Mouse (Mus musculus) effector memory CD4-positive, alpha-beta T cell, adult 7 months (primary cell): ENCODE data around the gene Hist2h4. TPM values are rescaled to one million over a fixed set of nuclear protein-coding genes. Genes with fewer than 3 reads are reported as not detected.

ENCODE experiments used
- polyA plus RNA-seq: library from polyadenylated mRNA; unstranded; fragments of 100-300 nt; shearing (Covaris generic); gene quantifications from one replicate; pipeline ENCODE4 v1.2.1, GENCODE M21; 2017

Gene Hist2h4
- polyA plus RNA-seq, result 1.7 TPM

GRCm38 (mm10) chr3:96262979-96263550 lies at the start of gene Hist2h4:
TSS of gene Hist2h4 (minus strand) at chr3:96263311.

DNA sequence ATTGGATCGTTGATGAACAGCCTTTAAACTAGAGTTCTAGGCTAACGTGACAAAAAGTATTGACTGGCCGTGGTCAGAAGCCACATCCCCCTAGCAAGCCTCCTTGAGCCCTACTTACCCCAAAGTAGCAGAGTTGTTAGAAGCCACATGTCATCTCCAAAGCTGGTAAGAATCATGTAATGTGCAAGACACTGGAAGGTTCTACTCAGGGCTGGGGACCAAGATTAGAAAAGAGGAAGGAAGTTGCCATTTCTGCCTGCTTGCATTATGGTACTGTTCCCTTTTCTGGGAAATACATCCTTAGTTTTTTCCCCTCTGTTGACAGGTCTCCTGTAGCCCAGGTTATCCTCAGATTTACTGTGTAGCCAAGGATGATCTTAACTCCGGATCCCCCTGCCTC lies 30.7 kb upstream of the Hist2h4 start, which contains the start of gene Fcgr1:
TSS of gene Fcgr1 (minus strand) at position 183 of the 400 bp plus-strand sequence.

DNA sequence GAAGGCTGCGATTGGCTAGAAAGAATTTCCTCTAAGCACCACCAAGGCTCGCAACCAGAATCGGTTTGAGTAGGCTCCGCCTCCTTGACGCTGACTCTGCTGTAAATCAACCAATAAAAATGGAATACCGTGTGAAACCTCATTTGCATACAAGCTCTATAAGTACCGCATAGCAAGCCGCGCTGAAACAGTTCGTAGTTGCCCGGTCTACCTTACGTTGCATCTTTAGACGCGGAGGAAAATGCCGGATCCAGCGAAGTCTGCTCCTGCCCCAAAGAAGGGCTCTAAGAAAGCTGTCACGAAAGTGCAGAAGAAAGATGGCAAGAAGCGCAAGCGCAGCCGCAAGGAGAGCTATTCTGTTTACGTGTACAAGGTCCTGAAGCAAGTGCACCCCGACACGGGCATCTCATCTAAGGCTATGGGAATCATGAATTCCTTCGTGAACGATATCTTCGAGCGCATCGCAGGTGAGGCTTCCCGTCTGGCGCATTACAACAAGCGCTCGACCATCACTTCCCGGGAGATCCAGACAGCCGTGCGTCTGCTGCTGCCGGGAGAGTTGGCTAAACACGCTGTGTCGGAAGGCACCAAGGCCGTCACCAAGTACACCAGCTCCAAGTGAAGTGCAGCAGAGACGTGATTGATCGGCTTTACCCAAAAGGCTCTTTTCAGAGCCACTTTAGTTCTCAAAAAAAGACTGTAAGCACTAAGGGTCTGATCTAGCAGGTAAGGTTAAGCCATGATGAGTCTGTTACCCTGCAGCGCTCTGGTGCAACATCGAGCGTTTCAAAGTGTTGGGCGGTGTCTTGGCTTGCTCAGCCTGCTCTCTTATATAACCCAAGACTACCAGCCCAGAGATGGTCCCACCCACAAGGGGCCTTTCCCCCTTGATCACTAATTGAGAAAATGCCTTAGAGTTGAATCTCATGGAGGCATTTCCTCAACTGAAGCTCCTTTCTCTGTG lies 6.7 kb upstream of the Hist2h4 start, which contains the start of gene Hist2h2bb:
TSS of gene Hist2h2bb (plus strand) at position 242 of the 964 bp plus-strand sequence.

GRCm38 (mm10) chr3:96268051-96268775 lies 5.1 kb upstream of the Hist2h4 start, which contains the start of gene Hist2h3b:
TSS of gene Hist2h3b (plus strand) at chr3:96268654.

DNA sequence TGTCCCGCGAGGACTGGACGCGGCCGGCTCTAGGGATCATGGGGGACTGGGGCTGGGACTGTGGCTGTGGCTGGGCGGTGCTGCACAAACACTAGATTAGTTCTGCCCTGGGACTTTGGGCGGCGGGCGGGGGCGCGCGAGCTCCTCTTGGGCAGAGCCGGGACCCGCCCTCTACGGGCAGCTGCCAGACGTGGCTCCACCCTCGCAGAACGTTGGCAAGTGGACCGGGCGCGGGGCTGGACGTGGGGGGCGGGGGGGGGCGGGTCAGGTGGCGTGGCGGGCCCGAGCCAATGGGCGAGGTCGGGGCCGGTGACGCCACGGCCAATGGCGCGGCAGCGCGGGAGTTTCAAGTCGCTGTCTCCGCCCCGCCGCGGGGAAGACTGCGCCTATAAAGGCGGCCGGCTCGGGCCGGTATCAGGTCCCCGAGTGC lies 16.7 kb downstream of the Hist2h4 start, which contains the start of gene Hist2h3c1:
TSS of gene Hist2h3c1 (plus strand) at position 259 of the 430 bp plus-strand sequence.

DNA sequence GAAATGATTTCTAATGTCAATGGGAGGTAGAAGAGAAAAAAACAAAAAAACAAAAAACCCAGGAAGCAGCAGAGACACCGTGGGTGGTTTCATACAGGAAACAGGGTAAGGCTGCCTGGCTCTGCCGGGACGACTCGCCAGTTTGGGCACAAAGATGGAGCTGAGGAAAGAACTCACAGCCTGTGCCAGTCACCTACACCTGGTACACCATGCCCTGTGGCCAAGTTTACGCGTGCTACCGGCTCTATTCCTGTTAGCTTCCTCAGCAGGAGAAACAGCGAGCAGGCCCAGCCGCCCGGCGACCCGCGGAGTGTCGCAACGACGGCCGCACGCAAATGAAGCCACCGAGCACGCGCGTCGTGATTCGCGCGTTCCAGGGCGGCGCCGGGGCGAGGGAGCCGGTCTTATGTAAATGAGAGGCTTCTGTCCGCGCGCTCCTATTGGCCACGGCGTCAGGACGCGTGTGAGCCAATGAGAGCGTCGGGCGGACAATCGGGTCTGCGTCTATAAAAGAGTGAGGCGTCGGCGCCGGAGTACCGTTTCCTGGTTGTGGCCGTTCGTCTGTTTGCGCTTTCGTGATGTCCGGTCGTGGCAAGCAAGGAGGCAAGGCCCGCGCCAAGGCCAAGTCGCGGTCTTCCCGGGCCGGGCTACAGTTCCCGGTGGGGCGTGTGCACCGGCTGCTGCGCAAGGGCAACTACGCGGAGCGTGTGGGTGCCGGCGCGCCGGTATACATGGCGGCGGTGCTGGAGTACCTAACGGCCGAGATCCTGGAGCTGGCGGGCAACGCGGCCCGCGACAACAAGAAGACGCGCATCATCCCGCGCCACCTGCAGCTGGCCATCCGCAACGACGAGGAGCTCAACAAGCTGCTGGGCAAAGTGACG lies 17.9 kb downstream of the Hist2h4 start, which contains the start of gene Hist2h2aa1:
TSS of gene Hist2h2aa1 (plus strand) at position 495 of the 884 bp plus-strand sequence.

GRCm38 (mm10) chr3:96239949-96240798 lies 22.9 kb downstream of the Hist2h4 start, which contains the start of gene Hist2h2aa2:
TSS of gene Hist2h2aa2 (minus strand) at chr3:96240276.

DNA sequence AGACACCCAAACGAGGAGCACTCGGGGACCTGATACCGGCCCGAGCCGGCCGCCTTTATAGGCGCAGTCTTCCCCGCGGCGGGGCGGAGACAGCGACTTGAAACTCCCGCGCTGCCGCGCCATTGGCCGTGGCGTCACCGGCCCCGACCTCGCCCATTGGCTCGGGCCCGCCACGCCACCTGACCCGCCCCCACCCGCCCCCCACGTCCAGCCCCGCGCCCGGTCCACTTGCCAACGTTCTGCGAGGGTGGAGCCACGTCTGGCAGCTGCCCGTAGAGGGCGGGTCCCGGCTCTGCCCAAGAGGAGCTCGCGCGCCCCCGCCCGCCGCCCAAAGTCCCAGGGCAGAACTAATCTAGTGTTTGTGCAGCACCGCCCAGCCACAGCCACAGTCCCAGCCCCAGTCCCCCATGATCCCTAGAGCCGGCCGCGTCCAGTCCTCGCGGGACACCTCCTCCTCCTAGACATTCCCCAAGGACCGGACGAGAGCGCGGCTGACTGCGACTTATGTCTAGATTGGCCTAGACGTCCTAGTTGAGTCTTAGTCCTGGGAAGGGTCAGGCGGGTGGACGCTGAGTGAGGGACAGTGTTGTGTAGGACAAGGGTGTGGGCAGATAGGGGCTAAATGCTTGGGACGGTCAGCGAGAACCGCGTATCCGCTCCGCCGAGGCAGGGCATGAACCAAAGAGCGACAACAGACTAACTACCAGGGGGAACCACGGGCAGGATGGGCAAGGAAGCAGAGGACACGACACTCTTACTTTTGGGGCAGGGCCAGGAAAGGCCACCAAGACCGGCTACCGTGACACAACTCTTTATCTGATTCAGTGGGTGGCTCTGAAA lies 23.9 kb downstream of the Hist2h4 start, which contains the start of gene Hist2h3c2:
TSS of gene Hist2h3c2 (minus strand) at position 174 of the 840 bp plus-strand sequence.

GRCm38 (mm10) chr3:96220765-96221639 lies 42.1 kb downstream of the Hist2h4 start, which contains the start of the genes Hist2h2ac and Hist2h2be:
TSS of gene Hist2h2ac (minus strand) at chr3:96220880.
TSS of gene Hist2h2be (plus strand) at chr3:96221119.

GRCm38 (mm10) chr3:96219661-96220130 lies 43.4 kb downstream of the Hist2h4 start, which contains the start of the genes Bola1 and Hist2h2ab:
TSS of gene Bola1 (minus strand) at chr3:96219709.
TSS of gene Hist2h2ab (plus strand) at chr3:96219865.

Other genes with a start within 250 kb of the Hist2h4 start
- gene Vps45, start 204.8 kb downstream of the Hist2h4 start, polyA plus RNA-seq, result 19.4 TPM
- 12.6 TPM for gene Otud7b, start 158.8 kb downstream of the Hist2h4 start, polyA plus RNA-seq
- 0.37 TPM for gene Mtmr11, start 101.3 kb downstream of the Hist2h4 start, polyA plus RNA-seq
- gene Sf3b4, start 91.0 kb downstream of the Hist2h4 start, polyA plus RNA-seq, result 123 TPM
- gene Sv2a, start 82.2 kb downstream of the Hist2h4 start, polyA plus RNA-seq, result 0.40 TPM
- gene Bola1, start 43.6 kb downstream of the Hist2h4 start, polyA plus RNA-seq, result 7.2 TPM
- 1.2 TPM for gene Hist2h2ab, start 43.4 kb downstream of the Hist2h4 start, polyA plus RNA-seq
- 9.3 TPM for gene Hist2h2ac, start 42.4 kb downstream of the Hist2h4 start, polyA plus RNA-seq
- gene Hist2h2be, start 42.2 kb downstream of the Hist2h4 start, polyA plus RNA-seq, result 1.2 TPM
- not detected for gene Hist2h3c2, start 24.2 kb downstream of the Hist2h4 start, polyA plus RNA-seq
- 35.5 TPM for gene Hist2h2aa2, start 23.0 kb downstream of the Hist2h4 start, polyA plus RNA-seq
- gene Hist2h2aa1, start 17.8 kb downstream of the Hist2h4 start, polyA plus RNA-seq, result not detected
- not detected for gene Hist2h3c1, start 16.6 kb downstream of the Hist2h4 start, polyA plus RNA-seq
- gene Hist2h3b, start 5.3 kb upstream of the Hist2h4 start, polyA plus RNA-seq, result 5.1 TPM
- 4.8 TPM for gene Hist2h2bb, start 6.4 kb upstream of the Hist2h4 start, polyA plus RNA-seq
- gene Fcgr1, start 30.7 kb upstream of the Hist2h4 start, polyA plus RNA-seq, result not detected
- not detected for gene BC107364, start 189.0 kb upstream of the Hist2h4 start, polyA plus RNA-seq